Mouse (Mus musculus): Measurements from ENCODE around the gene Abo. TPM values are rescaled to one million over a fixed set of nuclear protein-coding genes. Genes with fewer than 3 reads are reported as not detected.
A peak's percentile ranks its signal among the peaks of the same experiment; 100 is the strongest.

Abo gene
- total RNA-seq, 1 experiment from 2014 or later, result not detected

DNA sequence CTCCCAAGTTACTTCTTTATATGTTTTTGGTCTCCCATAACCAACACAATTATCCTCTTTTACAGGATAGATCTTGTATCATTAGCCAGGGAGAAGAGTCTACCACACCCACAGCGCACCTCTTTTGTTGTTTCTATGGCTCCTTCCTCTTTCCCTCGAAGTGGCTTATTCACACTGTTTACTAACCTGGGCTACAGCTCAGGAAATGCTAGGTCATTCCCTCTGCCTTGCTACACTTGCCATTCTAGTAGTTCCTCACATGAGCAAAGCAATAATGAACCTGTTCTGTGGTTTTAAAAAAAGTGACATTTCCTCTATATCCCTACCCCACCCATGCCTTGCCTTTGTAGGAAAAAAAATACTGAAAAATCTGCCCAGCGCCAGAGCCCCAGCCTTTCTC is 1.9 kb downstream of the Abo start:
- no peak for DNase-seq

DNA sequence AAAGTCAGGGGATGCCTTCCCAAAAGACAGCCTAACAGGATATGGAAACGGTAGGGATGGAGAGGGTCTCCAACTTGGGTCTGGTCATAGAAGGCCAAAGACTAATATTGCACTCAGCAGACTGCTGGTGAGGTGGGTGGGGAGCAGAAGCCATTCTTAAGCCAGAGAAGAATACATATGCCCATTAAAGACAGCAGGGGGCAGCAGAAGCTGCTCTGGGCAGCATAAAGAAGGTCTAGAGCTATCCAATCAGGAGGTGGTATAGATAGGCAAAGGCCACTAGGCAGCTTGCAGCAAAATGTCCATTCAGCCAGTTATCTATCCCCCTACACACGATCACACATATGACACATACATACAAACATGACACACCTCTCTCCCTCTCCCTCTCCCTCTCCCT is 17.1 kb downstream of the Abo start:
- DNase-seq, result peak; percentile 58

- no peak for DNase-seq
Observed at GRCm38 (mm10) chr2:26832478-26832877, 32.3 kb downstream of the Abo start.

- DNase-seq, result no peak
Observed at GRCm38 (mm10) chr2:26828047-26828446, 36.7 kb downstream of the Abo start.

- DNase-seq, result no peak
Observed at GRCm38 (mm10) chr2:26827261-26827975, 37.4 kb downstream of the Abo start.

Other genes starting within 250 kb of the Abo start
- gene Fam69b, start 236.5 kb downstream of the Abo start, total RNA-seq (2021), result 10.0 and 12.3 TPM in 2 replicates
- gene Lcn4, start 193.7 kb downstream of the Abo start, total RNA-seq (2021), result not detected in 2 replicates
- gene Surf6, start 37.9 kb upstream of the Abo start, total RNA-seq (2021), result 26.8 and 32.1 TPM in 2 replicates
- 42.8 and 50.4 TPM in 2 replicates for gene Med22, start 45.7 kb upstream of the Abo start, total RNA-seq (2021)
- gene Rpl7a, start 45.8 kb upstream of the Abo start, total RNA-seq (2021), result 490 and 536 TPM in 2 replicates
- 33.0 and 35.2 TPM in 2 replicates for gene Surf2, start 51.4 kb upstream of the Abo start, total RNA-seq (2021)
- 81.6 and 84.1 TPM in 2 replicates for gene Surf1, start 51.6 kb upstream of the Abo start, total RNA-seq (2021)
- 142 and 147 TPM in 2 replicates for gene Surf4, start 68.9 kb upstream of the Abo start, total RNA-seq (2021)
- 0.45 TPM in 1 of 2 replicates, not detected in the other for gene Stkld1, start 69.1 kb upstream of the Abo start, total RNA-seq (2021)
- gene Rexo4, start 99.4 kb upstream of the Abo start, total RNA-seq (2021), result 35.1 and 38.5 TPM in 2 replicates
- 0.75 and 2.1 TPM in 2 replicates for gene Adamts13, start 108.4 kb upstream of the Abo start, total RNA-seq (2021)
- 36.5 and 41.6 TPM in 2 replicates for gene Cacfd1, start 144.9 kb upstream of the Abo start, total RNA-seq (2021)
- 0.63 and 1.7 TPM in 2 replicates for gene Slc2a6, start 163.0 kb upstream of the Abo start, total RNA-seq (2021)
- gene Mymk, start 207.2 kb upstream of the Abo start, total RNA-seq (2021), result not detected in 2 replicates
- gene Adamtsl2, start 214.4 kb upstream of the Abo start, total RNA-seq (2021), result 11.5 and 11.7 TPM in 2 replicates

Data from adrenal gland, postnatal 14 days (tissue).